Comparison of ENCODE assay signal across 19 mouse cellular contexts in the genomic region with DNA sequence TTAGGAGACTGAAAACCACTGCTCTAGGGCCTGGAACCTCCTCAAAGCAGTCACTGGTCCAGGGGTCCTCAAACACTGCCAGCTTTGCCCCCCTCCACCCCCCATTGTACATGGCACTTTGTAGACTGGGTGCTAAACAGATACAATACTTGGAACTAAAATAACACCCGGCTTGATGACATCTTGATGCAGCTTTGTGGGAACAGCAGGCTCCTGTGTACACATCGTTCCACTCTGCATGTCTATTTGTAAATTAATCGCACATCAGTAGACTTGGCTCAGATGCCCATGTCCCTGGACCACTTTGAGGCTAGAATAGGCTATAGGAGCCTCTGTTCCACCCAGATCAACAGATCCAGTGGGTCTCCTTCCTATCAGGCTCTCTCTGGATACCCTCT. TPM values are rescaled to one million over a fixed set of nuclear protein-coding genes. Genes with fewer than 3 reads are reported as not detected.
DNase-seq lines count a peak whose midpoint lies in the region; ATAC-seq and TF ChIP-seq lines count a peak whose summit lies in the region.
"Had no signal": no experiment of that assay in that cellular context is flagged by ENCODE, and none has a peak within 500 bp of the region (broad histone marks: within the 10 kb centered on the region; RNA-seq: fewer than 3 reads in every experiment).

No protein-coding gene starts in this region.

- H3K27me3 ChIP-seq in forebrain, embryonic 15.5 days: no peaks in the 10 kb centered on the region
- no peaks in the 10 kb centered on the region for H3K27me3 ChIP-seq in forebrain, postnatal 0 days (ENCODE audit: insufficient read depth, low read length)
- no peaks in the 10 kb centered on the region for H3K27me3 ChIP-seq in heart, embryonic 13.5 days (replicated peaks)
- H3K27me3 ChIP-seq in kidney, embryonic 15.5 days: no peaks in the 10 kb centered on the region
- H3K27me3 ChIP-seq: CH12.LX; embryonic facial prominence, embryonic 13.5 days; heart, embryonic 15.5 days; intestine, embryonic 15.5 days; Patski had no signal

- H3K4me3 ChIP-seq in forebrain, embryonic 15.5 days: no peak overlapping the region
- no peak overlapping the region for H3K4me3 ChIP-seq in forebrain, postnatal 0 days (ENCODE audit: low read depth, low read length)
- no peak overlapping the region for H3K4me3 ChIP-seq in heart, embryonic 13.5 days
- H3K4me3 ChIP-seq in layer of hippocampus, adult 2 months: no peak overlapping the region
- no peak overlapping the region for H3K4me3 ChIP-seq in kidney, embryonic 15.5 days (replicated peaks)
- H3K4me3 ChIP-seq: embryonic facial prominence, embryonic 13.5 days; heart, embryonic 15.5 days; intestine, embryonic 15.5 days had no signal

- no peak overlapping the region for H3K9ac ChIP-seq in forebrain, embryonic 15.5 days (replicated peaks)
- H3K9ac ChIP-seq in forebrain, postnatal 0 days: no peak overlapping the region
- H3K9ac ChIP-seq in heart, embryonic 13.5 days: peak overlapping the region; percentile 24; the same call in 1 of the 2 replicates
- H3K9ac ChIP-seq in kidney, embryonic 15.5 days: no peak overlapping the region
- H3K9ac ChIP-seq: embryonic facial prominence, embryonic 13.5 days; heart, embryonic 15.5 days; intestine, embryonic 15.5 days had no signal

- TF ChIP-seq CTCF in forebrain, postnatal 0 days (IDR thresholded peaks at IDR 0.05; ENCODE audit: low read depth): no peak
- no peak for TF ChIP-seq CTCF in layer of hippocampus, adult 2 months (conservative IDR thresholded peaks at IDR 0.05)

- H3K4me2 ChIP-seq in forebrain, embryonic 15.5 days (replicated peaks): no peak overlapping the region
- H3K4me2 ChIP-seq in forebrain, postnatal 0 days (ENCODE audit: low read depth): no peak overlapping the region
- no peak overlapping the region for H3K4me2 ChIP-seq in heart, embryonic 13.5 days
- H3K4me2 ChIP-seq in kidney, embryonic 15.5 days: no peak overlapping the region
- H3K4me2 ChIP-seq: embryonic facial prominence, embryonic 13.5 days; heart, embryonic 15.5 days; intestine, embryonic 15.5 days had no signal

- H3K27ac ChIP-seq in forebrain, embryonic 15.5 days (replicated peaks): peak overlapping the region; percentile 31
- no peak overlapping the region for H3K27ac ChIP-seq in forebrain, postnatal 0 days (ENCODE audit: low read depth, low read length)
- H3K27ac ChIP-seq in heart, embryonic 13.5 days (replicated peaks): no peak overlapping the region
- H3K27ac ChIP-seq in layer of hippocampus, adult 2 months: peak overlapping the region; percentile 87
- no peak overlapping the region for H3K27ac ChIP-seq in kidney, embryonic 15.5 days
- H3K27ac ChIP-seq: embryonic facial prominence, embryonic 13.5 days; heart, embryonic 15.5 days; intestine, embryonic 15.5 days had no signal

- WGBS in forebrain, embryonic 15.5 days: 31% methylated on average over 3 of the region's 3 CpGs
- WGBS in forebrain, postnatal 0 days: 29% methylated on average over 3 of the region's 3 CpGs
- WGBS in heart, embryonic 13.5 days: 78% methylated on average over 3 of the region's 3 CpGs
- 85% methylated on average over 3 of the region's 3 CpGs for WGBS in kidney, embryonic 15.5 days

- peaks cover 71% of the 10 kb centered on the region for H3K4me1 ChIP-seq in forebrain, embryonic 15.5 days
- peaks cover 14% of the 10 kb centered on the region for H3K4me1 ChIP-seq in forebrain, postnatal 0 days (ENCODE audit: insufficient read depth)
- peaks cover 97% of the 10 kb centered on the region for H3K4me1 ChIP-seq in heart, embryonic 13.5 days
- peaks cover 54% of the 10 kb centered on the region for H3K4me1 ChIP-seq in kidney, embryonic 15.5 days

- peak; percentile 15; the same call in 1 of the 2 replicates for ATAC-seq in forebrain, embryonic 15.5 days (replicated peaks)
- no peak for ATAC-seq in forebrain, postnatal 0 days
- ATAC-seq in heart, embryonic 13.5 days (ENCODE audit: extremely low read depth, insufficient number of reproducible peaks, low FRiP score, low TSS enrichment): no peak
- ATAC-seq in kidney, embryonic 15.5 days (replicated peaks; ENCODE audit: low FRiP score): no peak
- ATAC-seq: activated CD4-positive, CD25-positive, alpha-beta regulatory T cell, adult 4 months; intestine, embryonic 15.5 days; Patski had no signal

- H3K9me3 ChIP-seq in forebrain, embryonic 15.5 days: no peaks in the 10 kb centered on the region
- no peaks in the 10 kb centered on the region for H3K9me3 ChIP-seq in forebrain, postnatal 0 days (ENCODE audit: low read length)
- no peaks in the 10 kb centered on the region for H3K9me3 ChIP-seq in heart, embryonic 13.5 days
- H3K9me3 ChIP-seq in kidney, embryonic 15.5 days (replicated peaks): no peaks in the 10 kb centered on the region
- H3K9me3 ChIP-seq: embryonic facial prominence, embryonic 13.5 days; heart, embryonic 15.5 days; intestine, embryonic 15.5 days had no signal

- H3K36me3 ChIP-seq in forebrain, embryonic 15.5 days: no peaks in the 10 kb centered on the region
- no peaks in the 10 kb centered on the region; the same call in 1 of the 2 replicates for H3K36me3 ChIP-seq in forebrain, postnatal 0 days (ENCODE audit: insufficient read depth)
- no peaks in the 10 kb centered on the region for H3K36me3 ChIP-seq in heart, embryonic 13.5 days
- no peaks in the 10 kb centered on the region for H3K36me3 ChIP-seq in kidney, embryonic 15.5 days
- H3K36me3 ChIP-seq: embryonic facial prominence, embryonic 13.5 days; heart, embryonic 15.5 days; intestine, embryonic 15.5 days had no signal

- DNase-seq in forebrain, postnatal 0 days: no peak
- no peak for DNase-seq in heart, adult 8-10 months (ENCODE audit: low spot score)
- DNase-seq in layer of hippocampus, adult 2 months (ENCODE audit: low spot score in 2 of 2): no peak
- no peak for DNase-seq in layer of hippocampus, postnatal 14 days (ENCODE audit: low spot score in 2 of 2)
- DNase-seq: adrenal gland, postnatal 14 days; cerebellum, adult 18-20 months; cerebellum, adult 9-11 months; cerebellum, postnatal 36 days; gastrocnemius, postnatal 25 days; kidney, adult 18-20 months had no signal

RNA-seq across cellular contexts. Expression of a gene that starts 53.3 kb away (rescaled TPM):
- polyA plus RNA-seq in forebrain, embryonic 15.5 days (2015; fragmentation: Nextera tagmentation; extraction: Ambion mirVana): 72.7 and 75.5 TPM in 2 replicates
- total RNA-seq in forebrain, postnatal 0 days (2014; rRNA removed): 36.0 and 41.9 TPM in 2 replicates
- polyA plus RNA-seq in forebrain, postnatal 0 days (2015; fragmentation: Nextera tagmentation; extraction: Ambion mirVana): 95.6 and 98.3 TPM in 2 replicates
- polyA plus RNA-seq in heart, embryonic 13.5 days (2015; fragmentation: Nextera tagmentation; extraction: Ambion mirVana): 68.5 and 70.8 TPM in 2 replicates
- 10 to 100 TPM; 34.8 to 38.4 (median 37.4) TPM for total RNA-seq in heart, adult 8-10 months (2022)
- total RNA-seq in layer of hippocampus, adult 2 months (2021): 10 to 100 TPM; 49.8 to 52.2 TPM
- 10 to 100 TPM; 47.3 to 49.0 TPM for total RNA-seq in layer of hippocampus, postnatal 14 days (2021)
- 101 and 108 TPM in 2 replicates for polyA plus RNA-seq in kidney, embryonic 15.5 days (2015; fragmentation: Nextera tagmentation; extraction: Ambion mirVana)

RNA-seq across cellular contexts. Expression of a gene that starts 57.1 kb away (rescaled TPM):
- polyA plus RNA-seq in forebrain, embryonic 15.5 days (2015; fragmentation: Nextera tagmentation; extraction: Ambion mirVana): 34.7 and 35.0 TPM in 2 replicates
- total RNA-seq in forebrain, postnatal 0 days (2014; rRNA removed): 56.0 and 58.3 TPM in 2 replicates
- polyA plus RNA-seq in forebrain, postnatal 0 days (2015; fragmentation: Nextera tagmentation; extraction: Ambion mirVana): 40.7 and 44.2 TPM in 2 replicates
- polyA plus RNA-seq in heart, embryonic 13.5 days (2015; fragmentation: Nextera tagmentation; extraction: Ambion mirVana): 18.3 and 18.8 TPM in 2 replicates
- 10 to 100 TPM; 14.1 to 20.7 (median 19.2) TPM for total RNA-seq in heart, adult 8-10 months (2022)
- total RNA-seq in layer of hippocampus, adult 2 months (2021): 10 to 100 TPM; 32.7 to 38.7 TPM
- 10 to 100 TPM; 31.9 to 32.4 TPM for total RNA-seq in layer of hippocampus, postnatal 14 days (2021)
- polyA plus RNA-seq in kidney, embryonic 15.5 days (2015; fragmentation: Nextera tagmentation; extraction: Ambion mirVana): 22.5 and 24.7 TPM in 2 replicates

Comparison
In these comparisons a context has a peak if more than half of its experiments do, and no peak if none do; other contexts are left out.
1. H3K27ac ChIP-seq: peak in forebrain, embryonic 15.5 days (single experiment) and layer of hippocampus, adult 2 months (single experiment); none in forebrain, postnatal 0 days (single experiment), heart, embryonic 13.5 days (single experiment) and kidney, embryonic 15.5 days (single experiment).